Mouse (Mus musculus): ENCODE data around the gene Zfp607b. TPM values are rescaled to one million over a fixed set of nuclear protein-coding genes. Genes with fewer than 3 reads are reported as not detected.

Zfp607b gene
- 10 to 100 TPM; 10.9 to 11.1 TPM for total RNA-seq (2021)
- long read RNA-seq, experiment 1, full-length matches to known transcripts: 4 of 10 reads
- long read RNA-seq, experiment 1, partial matches to known transcripts: 0 of 10 reads
- long read RNA-seq, experiment 1, other reads (novel, unspliced or antisense): 6 of 10 reads
- long read RNA-seq, experiment 2, full-length matches to known transcripts: 2 of 4 reads
- long read RNA-seq, experiment 2, partial matches to known transcripts: 0 of 4 reads
- long read RNA-seq, experiment 2, other reads (novel, unspliced or antisense): 2 of 4 reads

GRCm38 (mm10) chr7:27688815-27689612 is at the start of gene Zfp607b:
Gene Zfp607b (plus strand): TSS chr7:27689340.
- peak; percentile 91 to 93 for DNase-seq (ENCODE audit: low spot score in 2 of 2)

DNA sequence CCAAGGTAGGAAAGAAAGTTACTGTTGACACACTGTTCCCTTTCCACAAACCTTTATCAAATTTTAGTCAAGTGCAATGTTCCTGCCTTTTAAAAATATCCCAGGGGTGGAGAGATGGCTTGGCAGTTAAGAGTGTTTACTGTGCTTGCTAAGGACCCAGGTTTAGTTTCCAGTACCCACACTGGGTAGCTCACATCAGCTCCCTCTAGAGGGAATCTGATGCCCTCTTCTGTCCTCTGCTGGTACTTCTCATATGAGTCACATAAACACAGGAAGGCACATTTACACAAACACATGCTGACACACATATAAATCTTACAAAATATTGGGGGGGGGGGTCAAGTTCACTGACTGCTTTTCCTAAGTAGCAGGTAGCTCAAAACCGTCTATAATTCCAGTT is 44.7 kb upstream of the Zfp607b start:
- no peak for DNase-seq (ENCODE audit: low spot score in 2 of 2)

- DNase-seq (ENCODE audit: low spot score in 2 of 2): no peak
Observed at GRCm38 (mm10) chr7:27646516-27646915, 42.6 kb upstream of the Zfp607b start.

GRCm38 (mm10) chr7:27647281-27648002 is 41.7 kb upstream of the Zfp607b start:
- no peak for DNase-seq (ENCODE audit: low spot score in 2 of 2)

DNA sequence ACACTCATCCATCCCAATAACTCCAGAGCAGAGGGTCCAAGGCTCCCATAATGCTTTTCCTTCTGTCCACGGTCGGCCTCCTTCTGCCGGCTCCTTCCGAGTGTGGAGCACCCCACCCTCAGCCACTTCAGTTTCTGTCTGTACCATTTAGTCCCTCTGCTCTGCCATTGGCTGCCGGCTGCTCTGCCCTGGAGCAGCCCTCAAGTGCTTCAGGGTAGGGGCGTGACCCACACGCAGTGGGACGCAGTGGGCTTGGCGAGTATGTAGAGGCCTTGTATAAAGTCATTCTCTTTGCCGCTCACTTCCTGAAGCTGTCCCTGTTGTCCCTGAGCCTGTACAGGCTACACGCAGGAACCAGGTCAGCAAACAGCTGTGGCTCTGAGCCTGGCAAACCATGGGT is 39.4 kb upstream of the Zfp607b start:
- DNase-seq (ENCODE audit: low spot score in 2 of 2): no peak

DNA sequence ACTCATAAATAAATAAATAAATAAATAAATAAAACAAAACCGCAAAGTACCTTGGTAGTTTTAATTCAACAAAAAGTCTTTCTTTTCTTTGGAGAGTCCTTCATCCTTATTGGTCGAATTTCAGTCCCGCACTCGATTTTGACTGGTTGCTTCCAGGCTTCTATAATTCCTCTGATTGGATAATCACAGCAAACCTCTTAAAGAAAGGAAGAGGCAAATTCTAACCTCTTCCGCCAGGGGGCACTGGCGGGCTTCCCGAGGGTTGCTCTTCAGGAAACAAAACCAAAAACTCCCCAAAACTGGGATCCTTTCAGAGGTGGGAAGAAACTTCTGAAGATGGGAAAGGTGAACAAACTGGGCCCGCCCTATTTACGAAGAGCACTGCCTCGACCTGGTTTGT is 38.2 kb upstream of the Zfp607b start:
- DNase-seq (ENCODE audit: low spot score in 2 of 2): peak; percentile 77 to 80

- DNase-seq (ENCODE audit: low spot score in 2 of 2): peak; percentile 77 to 85
Observed at GRCm38 (mm10) chr7:27653681-27654437, 35.3 kb upstream of the Zfp607b start, which contains the start of gene Ttc9b. Gene Ttc9b (plus strand): TSS chr7:27653915.

- peak; percentile 64 to 66 for DNase-seq (ENCODE audit: low spot score in 2 of 2)
Observed at GRCm38 (mm10) chr7:27654607-27655276, 34.4 kb upstream of the Zfp607b start.

GRCm38 (mm10) chr7:27655545-27655944 is 33.6 kb upstream of the Zfp607b start:
- peak; percentile 43 to 71 for DNase-seq (ENCODE audit: low spot score in 2 of 2)

DNA sequence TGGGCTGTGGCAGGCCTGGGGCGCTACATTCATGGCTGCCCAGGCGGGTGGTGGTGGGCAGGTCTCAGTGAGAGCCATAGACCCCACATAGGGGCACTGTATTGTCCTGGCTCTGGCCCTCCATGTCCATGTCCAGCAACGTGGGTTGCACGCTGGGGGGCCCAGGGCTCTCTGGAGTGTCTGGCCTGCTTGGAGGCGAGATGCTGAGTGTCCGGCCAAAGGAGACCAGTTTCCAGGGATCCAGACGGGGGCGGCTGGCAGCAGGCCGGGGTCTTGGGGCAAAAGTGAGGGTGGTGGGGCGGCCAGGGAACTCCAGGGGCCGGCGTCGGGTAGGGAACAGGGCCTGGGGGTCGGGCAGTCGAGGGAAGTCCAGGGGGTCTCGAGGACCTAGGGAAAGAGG is 32.5 kb upstream of the Zfp607b start:
- no peak for DNase-seq (ENCODE audit: low spot score in 2 of 2)

- DNase-seq (ENCODE audit: low spot score in 2 of 2): peak in 1 of 2 experiments; percentile 35
Observed at GRCm38 (mm10) chr7:27657824-27658395, 31.2 kb upstream of the Zfp607b start.

GRCm38 (mm10) chr7:27658712-27659663 is 30.2 kb upstream of the Zfp607b start:
- no peak for DNase-seq (ENCODE audit: low spot score in 2 of 2)

GRCm38 (mm10) chr7:27662038-27662437 is 27.1 kb upstream of the Zfp607b start:
- no peak for DNase-seq (ENCODE audit: low spot score in 2 of 2)

DNA sequence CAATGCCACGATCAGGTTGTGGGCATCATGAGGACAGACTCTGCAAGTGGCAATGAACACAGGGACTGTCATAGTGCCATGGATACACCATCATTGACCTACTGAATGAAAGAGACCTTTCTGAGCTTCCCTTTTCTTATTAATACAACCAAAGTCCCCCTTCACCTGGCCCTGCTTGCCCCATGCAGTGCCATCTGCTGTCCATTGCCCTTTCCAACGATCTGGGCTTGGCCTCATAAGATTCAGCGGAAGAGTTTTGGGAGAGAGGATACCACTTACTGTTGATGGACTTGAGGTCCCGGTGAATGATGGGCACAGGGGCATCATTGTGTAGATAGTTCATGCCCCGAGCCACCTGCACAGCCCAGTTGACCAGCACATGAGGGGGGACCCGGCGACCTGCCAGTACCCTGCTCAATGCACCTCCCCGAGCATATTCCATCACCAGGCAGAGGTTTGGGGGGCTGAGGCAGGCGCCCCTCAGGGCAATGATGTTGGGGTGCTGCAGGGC is 16.0 kb upstream of the Zfp607b start:
- no peak for DNase-seq (ENCODE audit: low spot score in 2 of 2)

GRCm38 (mm10) chr7:27673575-27674131 is 15.5 kb upstream of the Zfp607b start:
- no peak for DNase-seq (ENCODE audit: low spot score in 2 of 2)

- DNase-seq (ENCODE audit: low spot score in 2 of 2): no peak
Observed at GRCm38 (mm10) chr7:27674195-27674521, 15.0 kb upstream of the Zfp607b start.

GRCm38 (mm10) chr7:27674522-27675221 is 14.5 kb upstream of the Zfp607b start, which contains the start of gene Map3k10:
Gene Map3k10 (minus strand): TSS chr7:27674598.
- peak; percentile 94 to 97 for DNase-seq (ENCODE audit: low spot score in 2 of 2)

DNA sequence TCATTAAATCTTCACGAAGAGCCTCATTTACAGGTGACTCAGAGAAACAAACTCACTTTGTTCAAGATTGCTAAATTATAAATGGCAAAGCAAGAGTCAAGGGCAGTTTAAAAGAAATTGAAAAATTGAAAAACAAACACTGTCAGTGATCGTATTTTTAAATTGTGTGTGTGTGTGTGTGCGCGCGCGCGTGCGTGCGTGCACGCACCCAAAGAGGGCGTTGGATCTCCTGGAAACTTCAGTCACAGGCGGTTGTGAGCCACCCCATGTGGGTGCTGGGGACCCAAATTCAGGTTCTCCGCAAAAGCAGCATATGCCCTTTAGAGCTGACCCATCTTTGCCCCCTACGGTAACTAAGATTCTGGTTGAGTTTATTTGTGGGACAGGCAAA is 13.9 kb upstream of the Zfp607b start:
- DNase-seq (ENCODE audit: low spot score in 2 of 2): no peak

All from left cerebral cortex, adult 18-20 months (tissue).